8 mouse cellular contexts compared by ENCODE assay signal in the genomic region with DNA sequence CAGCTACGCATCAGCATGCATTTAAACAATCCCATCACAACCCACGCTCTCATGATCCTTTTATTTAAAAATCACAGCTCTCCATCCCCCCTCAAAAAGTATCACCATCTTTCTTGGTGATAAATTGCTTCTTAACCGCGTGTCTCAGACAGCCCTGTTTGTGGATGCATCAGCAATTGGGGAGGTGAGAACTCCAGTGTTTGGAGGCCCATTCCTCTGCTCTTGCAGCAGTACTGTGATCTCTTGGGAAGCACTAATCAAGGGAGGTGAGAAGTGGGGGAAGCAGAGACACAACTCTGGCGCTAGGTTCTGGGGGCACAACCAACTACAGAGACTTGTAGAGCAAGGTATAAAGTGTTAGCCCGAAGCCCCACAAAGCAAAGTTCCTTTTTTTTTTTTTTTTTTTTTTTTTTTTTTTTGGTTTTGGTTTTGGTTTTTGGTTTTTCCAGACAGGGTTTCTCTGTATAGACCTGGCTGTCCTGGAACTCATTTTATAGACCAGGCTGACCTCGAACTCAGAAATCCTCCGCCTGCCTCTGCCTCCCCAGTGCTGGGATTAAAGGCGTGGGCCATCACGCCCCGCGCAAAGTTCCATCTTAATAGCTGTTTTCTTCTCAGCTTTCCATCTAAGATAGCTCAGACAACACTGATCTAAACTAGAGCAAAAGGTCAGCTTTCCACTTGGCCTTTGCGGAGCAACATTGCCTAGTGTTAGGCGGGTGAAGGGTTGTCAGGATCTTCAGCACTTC. TPM values are rescaled to one million over a fixed set of nuclear protein-coding genes. Genes with fewer than 3 reads are reported as not detected.
DNase-seq lines count a peak whose midpoint lies in the region; ATAC-seq lines count a peak whose summit lies in the region.

No protein-coding gene starts in this region.

- DNase-seq in kidney, postnatal 36 days: no peak
- DNase-seq in Muller cell, postnatal 12 days (ENCODE audit: inconsistent ontology term): peak; percentile 11
- no peak for DNase-seq in hindbrain, embryonic 14.5 days (ENCODE audit: low spot score)
- DNase-seq in ovary, postnatal 10 days (ENCODE audit: low spot score): no peak
- DNase-seq in right cerebral cortex, adult 2 months (ENCODE audit: low spot score in 2 of 2): no peak

- peak overlapping the region; percentile 41 for H3K4me2 ChIP-seq in kidney, embryonic 14.5 days (replicated peaks; ENCODE audit: low read depth, low read length)
- H3K4me2 ChIP-seq in hindbrain, embryonic 14.5 days (replicated peaks): peak overlapping the region; percentile 55
- peak overlapping the region; percentile 48 for H3K4me2 ChIP-seq in midbrain, embryonic 15.5 days

- peak overlapping the region; percentile 33 for H3K4me3 ChIP-seq in kidney, embryonic 14.5 days (ENCODE audit: low read length)
- H3K4me3 ChIP-seq in hindbrain, embryonic 14.5 days (replicated peaks; ENCODE audit: low read length): peak overlapping the region; percentile 20; the same call in 1 of the 2 replicates
- no peak overlapping the region; the same call in 1 of the 2 replicates for H3K4me3 ChIP-seq in midbrain, embryonic 15.5 days

- H3K4me1 ChIP-seq in kidney, embryonic 14.5 days (ENCODE audit: control insufficient read depth, insufficient read depth, low read length): peaks cover 56% of the 10 kb centered on the region
- peaks cover 70% of the 10 kb centered on the region for H3K4me1 ChIP-seq in hindbrain, embryonic 14.5 days (replicated peaks; ENCODE audit: control insufficient read depth, insufficient read depth, low read length)
- H3K4me1 ChIP-seq in midbrain, embryonic 15.5 days: peaks cover 76% of the 10 kb centered on the region

- H3K27ac ChIP-seq in kidney, embryonic 14.5 days (ENCODE audit: low read depth, low read length): peak overlapping the region; percentile 99
- H3K27ac ChIP-seq in hindbrain, embryonic 14.5 days: peak overlapping the region; percentile 83
- peak overlapping the region; percentile 77 for H3K27ac ChIP-seq in midbrain, embryonic 15.5 days

- 29% methylated on average over 14 of the region's 14 CpGs for WGBS in kidney, embryonic 14.5 days
- WGBS in hindbrain, embryonic 14.5 days: 38% methylated on average over 14 of the region's 14 CpGs
- WGBS in midbrain, embryonic 15.5 days: 35% methylated on average over 14 of the region's 14 CpGs

- peak overlapping the region; percentile 54; the same call in 1 of the 2 replicates for H3K9ac ChIP-seq in kidney, embryonic 14.5 days (ENCODE audit: low read depth, low read length)
- peak overlapping the region; percentile 52 for H3K9ac ChIP-seq in hindbrain, embryonic 14.5 days
- 0 out of 2 replicates have a peak overlapping the region, but pooled peaks have one; percentile 40 for H3K9ac ChIP-seq in midbrain, embryonic 15.5 days

- H3K36me3 ChIP-seq in kidney, embryonic 14.5 days (ENCODE audit: control insufficient read depth, insufficient read depth, low read length): no peaks in the 10 kb centered on the region
- H3K36me3 ChIP-seq in hindbrain, embryonic 14.5 days (replicated peaks; ENCODE audit: control insufficient read depth, insufficient read depth): no peaks in the 10 kb centered on the region
- H3K36me3 ChIP-seq in midbrain, embryonic 15.5 days (replicated peaks): no peaks in the 10 kb centered on the region

- H3K27me3 ChIP-seq in kidney, embryonic 14.5 days (ENCODE audit: control insufficient read depth, insufficient read depth, low read length): no peaks in the 10 kb centered on the region
- peaks cover 4% of the 10 kb centered on the region; the same call in 1 of the 2 replicates for H3K27me3 ChIP-seq in hindbrain, embryonic 14.5 days (ENCODE audit: control insufficient read depth, insufficient read depth, low read length)
- H3K27me3 ChIP-seq in midbrain, embryonic 15.5 days (replicated peaks): no peaks in the 10 kb centered on the region

- ATAC-seq in kidney, embryonic 14.5 days (ENCODE audit: low FRiP score, low TSS enrichment): no peak
- no peak for ATAC-seq in hindbrain, embryonic 14.5 days (ENCODE audit: low FRiP score)
- ATAC-seq in midbrain, embryonic 15.5 days (replicated peaks): no peak
- no peak for ATAC-seq in CD4-positive, CD25-positive, alpha-beta regulatory T cell, adult 4 months

- no peaks in the 10 kb centered on the region for H3K9me3 ChIP-seq in kidney, embryonic 14.5 days (ENCODE audit: control insufficient read depth, low read length)
- H3K9me3 ChIP-seq in hindbrain, embryonic 14.5 days (ENCODE audit: control insufficient read depth, low read length): no peaks in the 10 kb centered on the region
- H3K9me3 ChIP-seq in midbrain, embryonic 15.5 days: no peaks in the 10 kb centered on the region

RNA-seq across cellular contexts. Expression of gene Irf2bpl, which starts 3.0 kb away (rescaled TPM):
- 25.8 and 34.8 TPM in 2 replicates for polyA plus RNA-seq in kidney, embryonic 14.5 days (2014; fragmentation: Nextera tagmentation; extraction: Ambion mirVana)
- 64.5 and 65.5 TPM in 2 replicates for polyA plus RNA-seq in hindbrain, embryonic 14.5 days (2014; fragmentation: Nextera tagmentation; extraction: Ambion mirVana)
- 94.3 and 98.5 TPM in 2 replicates for polyA plus RNA-seq in midbrain, embryonic 15.5 days (2015; fragmentation: Nextera tagmentation; extraction: Ambion mirVana)
- polyA plus RNA-seq in CD4-positive, CD25-positive, alpha-beta regulatory T cell, adult 4 months (2017; shearing (Covaris generic)): 10 to 100 TPM in 1 of 2 experiments, 1 to 10 TPM in 1; 7.6 to 18.8 TPM

RNA-seq across cellular contexts. Expression of gene Cipc, which starts 59.3 kb away (rescaled TPM):
- polyA plus RNA-seq in kidney, embryonic 14.5 days (2014; fragmentation: Nextera tagmentation; extraction: Ambion mirVana): 12.6 and 30.4 TPM in 2 replicates
- polyA plus RNA-seq in hindbrain, embryonic 14.5 days (2014; fragmentation: Nextera tagmentation; extraction: Ambion mirVana): 46.8 and 52.1 TPM in 2 replicates
- polyA plus RNA-seq in midbrain, embryonic 15.5 days (2015; fragmentation: Nextera tagmentation; extraction: Ambion mirVana): 55.0 and 56.0 TPM in 2 replicates
- 10 to 100 TPM; 20.0 to 29.3 TPM for polyA plus RNA-seq in CD4-positive, CD25-positive, alpha-beta regulatory T cell, adult 4 months (2017; shearing (Covaris generic))
